Comparison of ENCODE assay signal across 10 mouse cellular contexts in genomic region chr1:90424066-90424821, GRCm38 (mm10).
DNase-seq lines count a peak whose midpoint lies in the region; ATAC-seq lines count a peak whose summit lies in the region.
"Had no signal": no experiment of that assay in that cellular context is flagged by ENCODE, and none has a peak within 500 bp of the region (broad histone marks: within the 10 kb centered on the region; RNA-seq: fewer than 3 reads in every experiment).

No protein-coding gene starts in this region.

- ATAC-seq in midbrain, embryonic 13.5 days, result 0 out of 2 replicates have a peak, but pooled peaks have one; percentile 53

- H3K4me2 ChIP-seq in midbrain, embryonic 13.5 days (replicated peaks), result no peak overlapping the region

- peak overlapping the region; percentile 66 for H3K27ac ChIP-seq in heart, embryonic 10.5 days
- H3K27ac ChIP-seq in midbrain, embryonic 13.5 days, result no peak overlapping the region
- H3K27ac ChIP-seq: macrophage had no signal

- peaks cover 8% of the 10 kb centered on the region; the same call in 1 of the 2 replicates for H3K27me3 ChIP-seq in heart, embryonic 10.5 days (ENCODE audit: insufficient read depth, poor library complexity, severe bottlenecking)
- H3K27me3 ChIP-seq in midbrain, embryonic 13.5 days, result 0 out of 2 replicates have a peak, but pooled peaks cover 7% of the 10 kb centered on the region

- intact Hi-C loops in heart, postnatal 10 days (cut with DNase I), result no loop called here
- intact Hi-C loops in left cerebral cortex, postnatal 25 days (cut with DNase I), result no loop called here

- no peak overlapping the region for H3K9ac ChIP-seq in midbrain, embryonic 13.5 days (replicated peaks)

- H3K9me3 ChIP-seq in heart, embryonic 10.5 days, result peaks cover 4% of the 10 kb centered on the region
- H3K9me3 ChIP-seq in midbrain, embryonic 13.5 days, result no peaks in the 10 kb centered on the region

- no peaks in the 10 kb centered on the region for H3K36me3 ChIP-seq in heart, embryonic 10.5 days
- H3K36me3 ChIP-seq in midbrain, embryonic 13.5 days, result no peaks in the 10 kb centered on the region

- no peak for DNase-seq in heart, embryonic 10.5 days (ENCODE audit: low spot score)
- no peak for DNase-seq in heart, adult 8-10 months (ENCODE audit: low spot score)
- peak; percentile 94 for DNase-seq in ZHBTc4 (ENCODE audit: low read depth, low spot score)
- peak; percentile 38 to 47 for DNase-seq in heart, postnatal 10 days
- no peak for DNase-seq in lung, adult 18-20 months
- DNase-seq in left cerebral cortex, postnatal 25 days (ENCODE audit: low spot score in 2 of 2), result no peak
- DNase-seq in frontal cortex, postnatal 25 days (ENCODE audit: low spot score in 2 of 2), result no peak
- DNase-seq: cerebellum, postnatal 25 days had no signal

- 0 out of 2 replicates have a peak overlapping the region, but pooled peaks have one; percentile 8 for H3K4me3 ChIP-seq in heart, embryonic 10.5 days
- no peak overlapping the region for H3K4me3 ChIP-seq in midbrain, embryonic 13.5 days (replicated peaks)

- H3K4me1 ChIP-seq in heart, embryonic 10.5 days, result peaks cover 35% of the 10 kb centered on the region
- H3K4me1 ChIP-seq in midbrain, embryonic 13.5 days (replicated peaks), result peaks cover 6% of the 10 kb centered on the region

- 35% methylated on average over 13 of the region's 13 CpGs for WGBS in heart, embryonic 10.5 days
- WGBS in midbrain, embryonic 13.5 days, result 12% methylated on average over 13 of the region's 13 CpGs

Comparison
In these comparisons a context has a peak if more than half of its experiments do, and no peak if none do; other contexts are left out.
1. DNase-seq: peak in ZHBTc4 (single experiment) and heart, postnatal 10 days (2 of 2); none in heart, embryonic 10.5 days (single experiment), heart, adult 8-10 months (single experiment), lung, adult 18-20 months (0 of 2), left cerebral cortex, postnatal 25 days (0 of 2) and frontal cortex, postnatal 25 days (0 of 2).